17 mouse cellular contexts compared by ENCODE assay signal in the genomic region with DNA sequence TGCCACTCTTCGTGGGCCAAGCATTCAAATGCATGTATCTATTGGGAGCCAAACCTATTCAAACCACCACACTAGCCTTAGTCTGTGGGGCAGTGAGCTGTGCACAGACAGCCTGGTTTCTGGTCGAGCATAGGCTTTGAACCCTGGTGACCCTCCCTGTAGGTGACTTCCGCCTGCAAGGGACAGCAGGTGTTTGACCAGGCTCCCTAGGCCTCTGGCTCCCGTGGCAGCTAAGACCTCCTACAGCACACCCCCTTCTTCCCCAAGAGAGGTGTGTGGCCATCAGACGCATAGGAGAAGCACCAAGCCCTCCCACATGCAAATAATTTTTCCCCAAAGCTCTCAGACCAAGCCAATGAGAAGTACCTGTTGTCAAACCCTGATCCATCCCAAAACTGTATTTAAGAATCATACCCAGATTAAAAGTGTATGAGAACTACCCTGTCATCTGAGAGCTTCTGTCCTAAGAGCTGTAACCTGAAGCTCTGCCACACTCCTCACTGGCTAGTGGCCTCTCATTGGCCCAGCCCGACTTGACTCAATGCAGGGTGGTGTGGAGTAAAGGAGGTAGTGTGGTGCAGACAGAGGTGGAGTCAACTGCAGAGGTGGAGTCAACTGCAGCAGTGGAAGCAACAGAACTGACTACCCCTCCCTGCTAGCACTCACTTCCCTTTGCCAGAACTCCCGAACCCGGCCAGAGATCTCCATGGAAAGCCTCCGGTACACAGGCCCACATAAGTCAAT.
DNase-seq lines count a peak whose midpoint lies in the region; ATAC-seq and TF ChIP-seq lines count a peak whose summit lies in the region.
"Had no signal": no experiment of that assay in that cellular context is flagged by ENCODE, and none has a peak within 500 bp of the region (broad histone marks: within the 10 kb centered on the region; RNA-seq: fewer than 3 reads in every experiment).

No protein-coding gene starts in this region.

- H3K9ac ChIP-seq in kidney, embryonic 14.5 days (ENCODE audit: low read depth, low read length): no peak overlapping the region
- H3K9ac ChIP-seq in stomach, embryonic 14.5 days (replicated peaks; ENCODE audit: low read depth, low read length): no peak overlapping the region
- H3K9ac ChIP-seq in stomach, postnatal 0 days (ENCODE audit: low read length): no peak overlapping the region
- no peak overlapping the region for H3K9ac ChIP-seq in liver, postnatal 0 days (replicated peaks)
- H3K9ac ChIP-seq: heart, embryonic 15.5 days had no signal

- H3K4me3 ChIP-seq in kidney, embryonic 14.5 days (ENCODE audit: low read length): no peak overlapping the region
- no peak overlapping the region for H3K4me3 ChIP-seq in stomach, embryonic 14.5 days (ENCODE audit: low read depth, low read length)
- H3K4me3 ChIP-seq in stomach, postnatal 0 days (ENCODE audit: low read depth, low read length): no peak overlapping the region
- no peak overlapping the region; the same call in 1 of the 2 replicates for H3K4me3 ChIP-seq in limb, embryonic 10.5 days
- H3K4me3 ChIP-seq in liver, postnatal 0 days (ENCODE audit: low read depth, low read length): no peak overlapping the region
- H3K4me3 ChIP-seq: heart, embryonic 15.5 days had no signal

- TF ChIP-seq CTCF in stomach, postnatal 0 days (IDR thresholded peaks at IDR 0.05; ENCODE audit: low read depth): no peak
- no peak for TF ChIP-seq CTCF in liver, postnatal 0 days (IDR thresholded peaks at IDR 0.05; ENCODE audit: low read depth)

- no peaks in the 10 kb centered on the region for H3K4me1 ChIP-seq in kidney, embryonic 14.5 days (ENCODE audit: control insufficient read depth, insufficient read depth, low read length)
- no peaks in the 10 kb centered on the region for H3K4me1 ChIP-seq in stomach, embryonic 14.5 days (ENCODE audit: control insufficient read depth, insufficient read depth, low read length)
- no peaks in the 10 kb centered on the region for H3K4me1 ChIP-seq in stomach, postnatal 0 days (replicated peaks; ENCODE audit: control insufficient read depth, insufficient read depth)
- H3K4me1 ChIP-seq in limb, embryonic 10.5 days: peaks cover 11% of the 10 kb centered on the region
- no peaks in the 10 kb centered on the region for H3K4me1 ChIP-seq in liver, postnatal 0 days (ENCODE audit: insufficient read depth)
- H3K4me1 ChIP-seq: heart, embryonic 15.5 days had no signal

- H3K4me2 ChIP-seq in kidney, embryonic 14.5 days (replicated peaks; ENCODE audit: low read depth, low read length): no peak overlapping the region
- no peak overlapping the region for H3K4me2 ChIP-seq in stomach, embryonic 14.5 days (replicated peaks; ENCODE audit: low read depth, low read length)
- H3K4me2 ChIP-seq in stomach, postnatal 0 days (replicated peaks; ENCODE audit: low read depth): no peak overlapping the region
- H3K4me2 ChIP-seq in liver, postnatal 0 days (ENCODE audit: low read depth, low read length): no peak overlapping the region
- H3K4me2 ChIP-seq: heart, embryonic 15.5 days had no signal

- 33% methylated on average over 9 of the region's 9 CpGs for WGBS in kidney, embryonic 14.5 days
- 35% methylated on average over 9 of the region's 9 CpGs for WGBS in stomach, embryonic 14.5 days
- 42% methylated on average over 9 of the region's 9 CpGs for WGBS in stomach, postnatal 0 days
- WGBS in limb, embryonic 10.5 days: 34% methylated on average over 9 of the region's 9 CpGs
- 54% methylated on average over 9 of the region's 9 CpGs for WGBS in liver, postnatal 0 days (ENCODE audit: insufficient replicate concordance)

- no peaks in the 10 kb centered on the region for H3K9me3 ChIP-seq in kidney, embryonic 14.5 days (ENCODE audit: control insufficient read depth, low read length)
- no peaks in the 10 kb centered on the region for H3K9me3 ChIP-seq in stomach, embryonic 14.5 days (ENCODE audit: control insufficient read depth, low read depth, low read length)
- H3K9me3 ChIP-seq in stomach, postnatal 0 days (ENCODE audit: control insufficient read depth, low read length): no peaks in the 10 kb centered on the region
- no peaks in the 10 kb centered on the region for H3K9me3 ChIP-seq in limb, embryonic 10.5 days (replicated peaks)
- H3K9me3 ChIP-seq in liver, postnatal 0 days (ENCODE audit: low read length): no peaks in the 10 kb centered on the region
- H3K9me3 ChIP-seq: heart, embryonic 15.5 days had no signal

- peak; percentile 96 for ATAC-seq in kidney, embryonic 14.5 days (ENCODE audit: low FRiP score, low TSS enrichment)
- peak; percentile 81 for ATAC-seq in stomach, embryonic 14.5 days (ENCODE audit: insufficient number of reproducible peaks, insufficient read depth, low FRiP score, low read depth)
- ATAC-seq in stomach, postnatal 0 days (ENCODE audit: low FRiP score, low TSS enrichment): no peak
- ATAC-seq in liver, postnatal 0 days: no peak
- ATAC-seq: forebrain, embryonic 14.5 days; hindbrain, postnatal 0 days had no signal

- DNase-seq in kidney, adult 11 months: no peak
- no peak for DNase-seq in stomach, postnatal 0 days (ENCODE audit: low spot score)
- DNase-seq in limb, embryonic 10.5 days (ENCODE audit: low spot score): peak; percentile 36
- peak; percentile 1 for DNase-seq in yolk sac, embryonic 10.5 days (ENCODE audit: low spot score)
- no peak for DNase-seq in layer of hippocampus, adult 8-10 months (ENCODE audit: low spot score in 2 of 2)
- no peak for DNase-seq in liver, postnatal 0 days
- DNase-seq: B cell, adult 2 months; cerebellum, adult 11-12 months; gastrocnemius, postnatal 25 days; right cerebral cortex, postnatal 14 days; thymus, postnatal 25 days had no signal

- TF ChIP-seq EP300 in stomach, postnatal 0 days (optimal IDR thresholded peaks at IDR 0.05): no peak
- TF ChIP-seq EP300 in liver, postnatal 0 days (IDR thresholded peaks at IDR 0.05; ENCODE audit: low read depth): no peak

- H3K36me3 ChIP-seq in kidney, embryonic 14.5 days (ENCODE audit: control insufficient read depth, insufficient read depth, low read length): no peaks in the 10 kb centered on the region
- H3K36me3 ChIP-seq in stomach, embryonic 14.5 days (ENCODE audit: control insufficient read depth, insufficient read depth, low read length): no peaks in the 10 kb centered on the region
- no peaks in the 10 kb centered on the region for H3K36me3 ChIP-seq in stomach, postnatal 0 days (ENCODE audit: control insufficient read depth, insufficient read depth, low read length)
- no peaks in the 10 kb centered on the region for H3K36me3 ChIP-seq in limb, embryonic 10.5 days
- no peaks in the 10 kb centered on the region for H3K36me3 ChIP-seq in liver, postnatal 0 days (replicated peaks; ENCODE audit: insufficient read depth, low read length)
- H3K36me3 ChIP-seq: heart, embryonic 15.5 days had no signal

- no peak overlapping the region for H3K27ac ChIP-seq in kidney, embryonic 14.5 days (ENCODE audit: low read depth, low read length)
- H3K27ac ChIP-seq in stomach, embryonic 14.5 days (ENCODE audit: low read length): no peak overlapping the region
- no peak overlapping the region for H3K27ac ChIP-seq in stomach, postnatal 0 days (replicated peaks)
- H3K27ac ChIP-seq in limb, embryonic 10.5 days: 0 out of 2 replicates have a peak overlapping the region, but pooled peaks have one; percentile 1
- no peak overlapping the region for H3K27ac ChIP-seq in liver, postnatal 0 days (ENCODE audit: low read depth)
- H3K27ac ChIP-seq: heart, embryonic 15.5 days; hindbrain, postnatal 0 days; macrophage had no signal

- no peaks in the 10 kb centered on the region for H3K27me3 ChIP-seq in kidney, embryonic 14.5 days (ENCODE audit: control insufficient read depth, insufficient read depth, low read length)
- no peaks in the 10 kb centered on the region for H3K27me3 ChIP-seq in stomach, embryonic 14.5 days (ENCODE audit: control insufficient read depth, insufficient read depth, low read length)
- no peaks in the 10 kb centered on the region for H3K27me3 ChIP-seq in stomach, postnatal 0 days (ENCODE audit: control insufficient read depth, insufficient read depth, low read length)
- H3K27me3 ChIP-seq in limb, embryonic 10.5 days (ENCODE audit: low read depth, poor library complexity, severe bottlenecking): no peaks in the 10 kb centered on the region
- no peaks in the 10 kb centered on the region for H3K27me3 ChIP-seq in liver, postnatal 0 days (ENCODE audit: insufficient read depth, low read length)
- H3K27me3 ChIP-seq: heart, embryonic 15.5 days had no signal

Comparison
In these comparisons a context has a peak if more than half of its experiments do, and no peak if none do; other contexts are left out.
1. ATAC-seq: peak in kidney, embryonic 14.5 days (single experiment) and stomach, embryonic 14.5 days (single experiment); none in stomach, postnatal 0 days (single experiment) and liver, postnatal 0 days (single experiment).
2. DNase-seq: peak in limb, embryonic 10.5 days (single experiment) and yolk sac, embryonic 10.5 days (single experiment); none in kidney, adult 11 months (single experiment), stomach, postnatal 0 days (single experiment), layer of hippocampus, adult 8-10 months (0 of 2) and liver, postnatal 0 days (single experiment).